Mouse (Mus musculus) right cerebral cortex, postnatal 25 days (tissue): ENCODE measurements around the gene Sumf1.

ENCODE experiments used
- DNase-seq: peaks from one replicate; pipeline ENCODE4 v3.0.0; 2022

Gene Sumf1

DNA sequence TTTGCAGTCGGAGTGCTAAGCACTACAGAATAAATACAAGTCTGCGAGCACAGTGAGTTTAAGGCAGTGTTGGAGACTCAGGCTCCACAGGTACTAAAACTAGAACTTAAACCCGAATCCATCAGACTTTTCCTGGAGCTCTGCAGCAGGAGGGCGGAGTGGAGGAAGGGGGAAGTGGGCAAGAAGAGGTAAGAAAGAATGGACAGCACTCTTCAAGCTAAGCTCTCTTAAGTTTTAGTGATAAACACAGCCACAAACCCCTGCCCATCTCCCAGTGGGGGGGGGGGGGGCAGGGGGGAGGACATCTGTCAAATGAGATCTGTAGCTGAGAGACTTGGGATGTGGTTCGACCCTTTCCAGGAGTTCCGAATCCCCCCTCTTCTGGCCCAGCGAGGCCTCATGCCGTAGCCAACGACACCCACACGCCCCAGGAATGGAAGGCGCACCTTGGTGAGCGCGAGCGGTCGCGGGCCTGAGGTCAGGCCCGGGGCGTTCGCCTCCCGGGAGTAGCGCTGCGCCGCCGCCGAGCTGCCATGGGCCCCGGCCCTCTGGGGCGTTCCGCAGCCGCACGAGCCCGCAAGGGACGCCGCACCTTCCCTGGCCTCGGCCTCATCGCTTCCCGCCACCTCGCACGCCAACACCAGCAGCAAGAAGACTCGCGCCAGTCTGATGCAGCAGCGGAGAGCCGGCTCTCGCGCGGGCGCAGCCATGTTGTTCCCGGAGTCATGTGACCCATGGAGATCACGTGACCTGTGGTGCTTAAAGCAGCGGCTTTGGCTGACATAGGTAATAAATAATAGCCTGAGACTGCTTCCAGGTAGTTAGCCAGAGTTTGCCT is at the start of gene Sumf1:
TSS of gene Sumf1 (minus strand) at position 736 of the 838 bp plus-strand sequence.
- DNase-seq = peak; percentile 91

DNA sequence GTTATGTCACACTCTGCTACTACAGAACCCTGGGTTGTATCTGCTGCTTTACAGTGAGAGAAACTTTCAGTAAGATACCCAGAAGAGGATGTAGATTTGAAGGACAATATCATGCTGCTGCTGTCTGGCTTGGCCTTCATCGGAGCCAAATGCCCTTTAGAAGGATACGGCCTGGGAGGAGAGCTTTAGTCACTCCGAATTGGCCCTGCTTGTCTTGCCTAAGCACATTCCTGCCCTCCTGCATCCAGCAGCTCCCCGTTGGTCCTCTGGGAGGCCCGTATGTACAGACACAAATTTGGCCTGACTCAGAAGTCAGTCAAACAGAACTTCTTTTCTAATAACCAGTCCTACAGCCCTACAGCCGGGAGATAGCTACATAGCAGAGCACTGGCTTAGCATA is 49.2 kb upstream of the Sumf1 start:
- no peak for DNase-seq

DNA sequence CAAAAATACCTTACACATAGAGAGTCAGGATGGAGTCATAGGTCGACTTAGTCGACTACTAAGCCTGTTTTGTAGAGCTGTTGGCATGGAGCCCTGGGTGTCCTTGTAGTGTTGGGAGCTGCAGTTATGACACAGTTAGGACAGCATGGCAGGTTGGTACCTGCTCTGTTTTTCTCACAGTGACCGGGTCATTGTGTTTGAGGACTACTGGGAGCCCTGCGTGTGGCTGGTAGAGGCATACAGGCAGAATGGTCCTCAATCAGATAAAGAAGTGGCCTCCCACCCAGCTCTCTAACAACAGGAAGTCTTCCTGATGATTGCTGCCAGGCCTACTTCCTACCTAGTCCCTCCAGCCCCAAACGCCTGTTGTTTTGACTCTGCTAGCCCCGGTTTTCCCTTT is 47.7 kb upstream of the Sumf1 start:
- DNase-seq = no peak

DNA sequence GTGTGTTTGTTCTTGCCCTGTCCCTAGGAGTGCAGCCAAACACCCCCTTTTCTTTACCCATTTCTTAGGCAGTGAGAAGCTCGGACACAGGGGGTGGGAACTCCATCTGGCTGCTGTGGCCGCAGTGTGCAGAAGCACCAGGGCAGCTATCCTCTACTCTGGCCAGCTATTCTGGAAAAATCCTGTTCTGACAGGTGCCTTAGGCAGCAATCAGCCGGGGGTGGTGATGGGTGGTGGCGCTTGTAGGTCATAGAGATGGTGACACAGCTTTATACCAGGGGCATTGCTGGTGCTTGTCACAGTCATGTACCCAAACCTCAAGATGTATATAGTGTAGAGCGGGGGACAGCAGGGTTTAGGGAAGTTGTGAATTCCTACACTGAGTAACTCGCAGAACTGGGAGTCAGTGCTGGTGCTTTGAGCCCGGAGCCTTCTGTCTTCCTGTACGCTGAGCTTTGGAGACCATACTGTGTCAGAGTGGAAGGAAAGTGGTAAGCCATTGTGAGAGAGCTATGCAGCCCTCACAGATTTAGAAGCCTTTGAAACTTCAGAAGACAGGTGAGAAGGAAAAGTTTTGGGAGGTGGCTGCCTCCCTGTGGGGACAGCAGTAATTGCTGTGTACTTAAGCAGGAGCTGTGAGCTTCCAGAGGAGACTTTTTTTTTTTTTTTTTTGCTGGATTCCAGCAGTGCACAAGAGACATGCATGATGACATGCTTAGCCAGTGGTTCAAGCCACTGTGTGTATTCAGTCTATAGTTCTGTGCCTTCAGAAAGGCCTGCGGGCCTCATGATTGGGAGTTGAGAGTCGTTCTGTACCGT is 46.7 kb upstream of the Sumf1 start:
- no peak for DNase-seq

DNA sequence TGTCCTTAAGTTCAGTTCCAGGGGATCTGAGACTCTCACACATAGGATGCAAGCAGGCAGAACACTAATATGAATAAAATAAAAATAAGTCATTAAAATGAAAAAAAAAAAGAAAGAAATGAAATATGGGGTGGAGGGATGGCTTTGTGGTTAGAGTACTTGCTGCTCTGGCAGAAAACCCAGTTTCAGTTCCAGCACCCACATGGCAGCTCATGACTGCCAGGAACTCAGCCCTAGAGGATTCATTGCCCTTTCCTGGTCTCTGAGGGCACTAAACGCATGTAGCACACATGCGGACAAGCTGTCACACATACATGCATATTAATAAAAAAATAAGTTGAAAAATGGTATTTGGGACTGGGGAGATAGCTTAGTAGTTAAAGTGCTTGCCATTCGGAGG is 45.2 kb upstream of the Sumf1 start:
- no peak for DNase-seq

DNA sequence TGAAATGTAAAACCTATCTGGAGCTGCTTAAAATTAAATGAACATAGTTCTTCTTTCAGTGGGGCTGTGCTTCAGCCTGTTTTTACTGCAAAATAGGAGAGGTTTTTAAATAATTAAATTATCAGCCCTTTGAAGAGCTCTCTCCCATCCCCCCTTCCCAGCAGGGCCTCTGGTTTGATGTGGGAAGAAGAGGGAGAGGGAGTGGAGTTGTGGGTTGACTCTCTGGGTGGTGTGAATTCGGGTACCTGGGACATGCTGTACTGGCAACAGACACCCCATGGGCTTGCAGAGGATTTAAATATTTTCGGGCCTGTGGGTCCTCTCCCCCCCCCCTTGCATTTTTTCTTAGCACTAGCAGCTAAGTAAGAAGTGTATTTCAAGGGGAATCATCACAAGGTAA is 43.2 kb upstream of the Sumf1 start:
- no peak for DNase-seq

DNA sequence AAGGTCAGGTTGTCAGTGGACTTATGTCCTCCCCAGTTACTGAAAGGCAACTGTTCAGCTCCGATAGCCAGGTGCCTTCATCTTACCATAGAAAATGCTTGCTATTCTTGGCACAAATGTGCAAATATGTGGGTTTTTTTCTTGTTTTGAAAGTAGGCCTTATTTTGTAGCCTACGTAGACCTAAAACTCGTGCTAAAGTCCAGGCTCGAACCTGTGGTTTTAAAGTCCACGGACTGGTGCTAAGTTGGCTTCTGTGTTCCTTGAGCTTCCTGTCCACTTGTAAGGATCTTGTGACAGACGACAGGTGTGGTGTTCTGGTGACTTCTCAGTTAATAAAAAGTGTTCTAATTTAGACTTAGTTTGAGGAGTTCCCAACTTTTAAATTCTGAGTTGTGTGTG is 42.7 kb upstream of the Sumf1 start:
- no peak for DNase-seq

DNA sequence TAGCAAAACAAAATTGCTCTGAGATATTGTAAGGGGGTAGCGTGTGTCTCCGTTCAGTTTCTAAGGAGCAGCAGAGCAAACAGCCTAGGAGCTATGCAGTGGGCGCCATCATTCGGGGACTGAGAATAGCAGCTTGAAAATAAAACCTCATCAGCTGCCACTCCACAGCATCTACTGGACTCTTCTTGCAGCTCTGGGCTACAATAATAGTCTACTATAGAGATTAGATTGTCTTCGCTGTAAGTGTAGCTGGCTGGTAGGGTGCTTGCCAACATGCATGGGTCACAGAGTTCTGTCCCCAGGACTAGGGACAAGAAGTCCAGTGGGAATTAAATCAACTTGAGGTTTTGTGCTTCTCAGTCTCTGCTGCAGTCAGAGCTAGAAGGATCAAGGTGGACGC is 42.1 kb upstream of the Sumf1 start:
- no peak for DNase-seq

DNA sequence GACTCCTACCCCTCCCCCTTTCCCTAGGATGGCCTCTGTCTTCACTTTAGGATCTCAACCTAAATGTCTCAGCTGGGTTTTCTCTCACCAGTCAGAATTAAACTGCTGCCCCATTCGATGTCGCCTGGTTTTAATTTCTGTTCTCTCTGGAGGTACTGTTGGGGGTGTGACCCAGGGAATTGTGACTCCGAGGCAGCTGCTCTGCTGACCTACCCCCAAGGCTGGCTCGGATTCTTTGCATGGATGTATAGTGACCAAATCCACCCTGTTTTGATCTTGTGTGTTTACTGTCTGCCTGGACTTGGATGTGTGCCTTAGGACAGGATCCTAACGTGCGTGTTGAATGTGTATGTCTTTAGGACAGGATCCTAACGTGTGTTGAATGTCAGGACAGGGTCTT is 40.8 kb upstream of the Sumf1 start:
- no peak for DNase-seq

DNA sequence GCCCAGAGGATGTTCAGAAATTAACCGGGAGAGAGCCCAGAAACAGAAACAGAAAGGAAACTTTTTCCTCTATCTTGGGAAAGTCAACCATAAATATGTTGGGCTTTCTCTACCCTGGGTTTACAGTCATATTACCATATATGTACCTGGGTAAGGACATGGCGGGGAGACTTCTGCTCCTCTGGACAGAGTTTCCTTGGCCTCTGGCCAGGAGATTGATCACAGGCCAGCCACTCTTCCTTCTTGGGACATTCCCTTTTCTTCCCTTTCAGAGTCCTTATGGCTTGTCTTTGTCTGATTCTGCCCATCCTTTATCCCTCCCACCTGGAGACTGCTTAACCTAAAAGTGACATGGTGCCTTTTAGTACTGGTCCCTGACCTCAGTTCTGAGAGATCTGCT is 39.6 kb upstream of the Sumf1 start:
- DNase-seq = no peak

DNA sequence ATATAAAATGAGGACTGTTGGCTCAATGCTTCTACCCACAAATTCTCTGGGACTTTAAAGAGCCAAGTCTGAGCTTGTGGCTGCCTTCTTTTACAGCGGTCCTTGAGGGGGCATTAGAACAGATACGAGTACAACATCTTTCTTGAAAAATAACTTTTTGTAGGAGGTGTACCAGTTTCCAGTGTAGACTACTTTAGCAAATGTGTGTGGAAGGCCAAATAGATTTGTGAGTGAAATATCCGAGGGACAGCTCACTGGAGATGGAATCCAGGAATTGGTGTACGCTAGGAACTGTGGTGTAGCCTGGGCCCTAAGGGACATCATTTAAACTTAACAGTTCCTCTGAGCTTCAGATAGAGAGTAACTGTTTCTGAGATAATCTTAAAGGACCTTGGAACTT is 39.0 kb upstream of the Sumf1 start:
- no peak for DNase-seq

DNA sequence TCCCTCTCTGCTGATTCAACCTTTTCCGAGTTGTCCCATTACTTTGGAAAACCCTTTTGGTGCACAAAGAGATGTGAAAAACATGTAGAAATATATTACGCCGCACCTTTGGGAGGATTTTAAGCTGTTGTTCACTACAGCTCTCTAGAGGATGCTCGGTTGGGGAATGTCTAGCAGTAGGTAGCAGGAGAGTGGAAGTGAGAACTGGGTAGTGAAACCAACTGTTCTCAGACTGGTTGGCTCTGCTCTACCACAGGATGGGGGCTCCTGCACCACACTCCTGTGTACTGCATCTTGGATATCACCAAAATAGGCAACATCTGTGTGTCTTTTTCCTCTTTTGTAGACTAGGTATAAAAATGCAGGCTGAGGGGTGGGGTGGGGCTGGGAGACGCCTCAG is 37.5 kb upstream of the Sumf1 start:
- no peak for DNase-seq

DNA sequence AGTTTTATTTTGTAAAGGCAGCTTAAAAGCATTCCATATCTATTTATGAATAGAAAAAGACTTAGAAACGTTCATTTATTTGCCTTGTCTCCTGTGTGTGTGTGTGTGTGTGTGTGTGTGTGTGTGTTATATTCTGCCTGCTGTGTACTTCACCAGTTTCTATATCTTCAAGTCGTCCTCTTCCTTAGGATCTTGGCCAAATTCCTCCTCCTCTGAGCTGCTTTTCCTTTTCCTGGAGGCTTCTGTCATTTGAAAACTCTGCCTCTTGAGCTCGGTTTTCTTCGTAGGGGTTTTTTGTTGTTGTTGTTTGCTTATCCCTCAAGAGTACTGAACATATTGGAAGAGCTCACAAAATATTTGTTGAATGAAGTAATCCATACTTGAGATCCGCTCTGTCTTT is 37.1 kb upstream of the Sumf1 start:
- no peak for DNase-seq

DNA sequence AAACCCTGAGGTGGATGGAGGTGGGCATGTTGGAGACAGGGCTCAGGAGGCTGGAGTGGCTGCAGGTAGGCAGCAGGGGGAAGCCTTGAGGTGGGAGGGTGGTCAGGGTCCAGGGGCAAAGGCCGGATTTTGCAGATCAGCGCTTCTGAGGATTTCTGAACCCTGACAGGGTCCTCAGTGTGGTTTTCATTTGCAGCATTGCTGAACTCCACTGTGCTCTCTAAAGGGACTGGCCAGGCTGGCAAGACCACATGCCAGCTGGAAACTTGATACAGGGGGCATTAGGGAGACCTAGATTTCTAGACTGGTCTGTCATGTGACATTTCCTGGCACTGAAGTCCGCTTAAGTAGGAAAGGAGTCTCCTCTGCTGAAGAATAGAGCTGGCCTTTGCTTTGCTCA is 32.6 kb upstream of the Sumf1 start:
- DNase-seq = no peak

DNA sequence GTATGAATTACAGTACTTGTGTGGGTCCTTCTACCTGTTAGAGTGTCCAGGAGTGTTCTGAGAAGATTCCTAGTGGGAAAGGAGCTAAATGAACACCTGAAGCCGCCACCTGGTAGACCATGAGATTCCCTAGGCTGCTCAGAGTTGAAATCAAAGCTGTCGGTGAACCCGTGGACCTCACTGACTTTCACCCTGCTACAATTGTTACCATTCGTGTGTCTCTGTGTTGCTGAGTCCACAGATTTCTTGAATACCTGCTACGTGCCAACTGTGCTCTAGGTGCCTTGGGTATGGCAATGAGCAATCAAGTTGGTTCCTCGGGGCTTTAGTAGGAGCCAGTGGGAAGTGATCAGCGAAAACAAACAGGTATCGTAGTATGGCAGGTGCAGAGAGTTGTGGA is 31.4 kb upstream of the Sumf1 start:
- no peak for DNase-seq

DNA sequence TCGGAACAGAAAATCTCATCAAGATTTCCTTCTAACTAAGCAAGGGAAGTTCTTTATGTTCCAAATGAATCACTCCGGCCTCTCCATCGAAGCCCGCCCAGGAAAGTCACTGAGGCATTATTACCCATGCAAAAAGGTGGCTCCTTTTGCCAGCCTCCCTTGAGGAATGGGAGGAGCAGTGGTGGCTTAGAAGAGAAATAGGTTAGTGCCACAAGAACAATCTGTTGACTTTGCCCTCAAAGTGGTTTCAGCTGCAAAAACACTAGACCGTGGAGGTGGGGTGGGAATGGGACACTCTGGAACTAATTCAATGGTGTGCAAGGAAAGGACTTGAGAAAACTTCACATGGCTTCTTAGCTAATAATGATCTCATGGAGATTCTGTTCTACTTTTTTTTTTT is 30.7 kb upstream of the Sumf1 start:
- DNase-seq = no peak

DNA sequence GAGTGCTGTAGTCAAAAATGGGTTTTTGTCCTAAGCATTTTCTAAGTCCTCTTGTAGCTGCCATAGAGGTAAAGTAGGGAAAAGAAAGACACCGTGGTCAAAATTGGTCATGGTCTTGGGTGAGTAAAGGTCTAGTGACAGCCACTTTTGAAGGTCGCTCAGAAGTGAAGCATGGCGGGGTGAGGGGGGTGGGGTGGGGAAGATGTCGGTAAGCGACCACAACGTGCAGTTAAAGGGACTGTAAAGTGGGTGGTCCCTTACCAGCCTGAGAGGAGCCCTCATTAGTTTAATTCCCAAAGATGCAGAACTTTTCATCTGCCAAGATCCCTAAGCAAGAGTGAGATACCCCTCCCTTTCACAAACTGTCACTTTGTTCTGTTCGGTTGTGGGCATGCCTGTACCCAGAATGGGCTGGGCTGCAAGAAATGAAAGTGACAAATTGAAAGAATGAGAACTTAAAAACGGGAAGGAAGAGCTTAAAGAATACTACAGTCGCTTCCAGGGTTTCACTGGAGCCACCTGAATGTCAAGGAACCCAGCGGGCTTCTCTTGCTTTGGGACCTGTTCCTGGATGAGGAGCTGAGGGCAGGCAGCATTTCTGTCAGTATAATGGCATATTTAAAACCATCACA is 29.0 kb upstream of the Sumf1 start:
- DNase-seq = no peak

DNA sequence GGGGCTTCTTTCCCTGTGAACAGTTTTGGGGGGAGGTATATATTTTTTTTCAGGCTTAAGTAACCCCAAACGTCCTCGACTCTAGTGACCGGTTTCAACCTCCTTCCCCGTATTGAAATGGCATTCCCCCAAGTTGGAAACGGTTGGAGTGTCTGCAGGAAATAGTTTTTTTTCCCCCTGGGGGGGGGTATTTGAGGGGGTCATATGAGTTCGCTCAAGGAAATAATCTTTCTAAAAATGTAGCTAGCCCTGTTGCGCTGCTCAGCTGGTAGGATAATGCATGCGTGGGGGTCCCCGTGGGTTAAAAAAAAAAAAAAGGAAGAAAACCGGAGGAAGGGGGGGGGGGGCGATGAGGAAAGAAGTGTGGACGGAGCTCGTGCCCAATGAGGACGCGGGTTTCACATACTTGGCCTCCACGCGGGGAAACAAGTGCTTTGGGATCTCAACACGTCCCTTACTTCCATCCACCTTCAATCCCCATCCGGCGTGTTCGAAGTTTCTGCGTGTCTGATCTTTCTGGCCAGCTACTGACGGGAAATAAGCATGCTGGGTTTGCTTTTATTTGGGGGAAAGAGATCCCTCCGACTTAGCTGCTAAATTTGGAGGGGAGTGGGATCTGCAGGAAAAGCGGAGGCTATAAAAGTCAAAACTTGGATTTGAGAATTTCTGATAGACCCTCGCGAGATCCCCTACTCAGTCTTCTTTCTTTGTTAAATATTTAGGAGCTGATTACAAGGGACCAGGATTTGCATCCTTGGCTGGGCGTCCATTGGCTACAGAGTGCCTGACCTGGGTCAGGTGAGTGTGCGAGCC is 28.3 kb upstream of the Sumf1 start:
- DNase-seq = peak; percentile 28

DNA sequence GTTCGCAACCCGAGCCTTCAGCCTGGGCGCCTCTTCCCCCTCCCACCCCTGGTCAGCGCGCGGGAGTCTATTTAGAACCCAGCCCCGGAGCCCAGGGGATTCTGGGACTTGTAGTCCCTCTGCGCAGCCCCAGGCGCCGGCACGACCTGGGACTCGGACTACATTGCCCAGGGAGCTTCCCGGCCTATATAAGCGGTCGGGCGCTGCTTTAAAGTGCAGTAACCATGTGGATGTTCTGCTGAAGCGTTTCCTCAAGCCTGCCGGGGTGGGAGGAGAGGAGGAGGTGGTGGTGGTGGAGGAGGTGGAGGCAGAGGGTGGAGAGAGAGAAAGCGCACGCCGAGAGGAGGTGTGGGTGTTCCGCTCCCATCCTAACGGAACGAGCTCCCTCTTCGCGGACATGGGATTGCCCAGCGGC is 27.5 kb upstream of the Sumf1 start, which contains the start of gene Itpr1:
TSS of gene Itpr1 (plus strand) at position 216 of the 415 bp plus-strand sequence.
- DNase-seq = peak; percentile 96

DNA sequence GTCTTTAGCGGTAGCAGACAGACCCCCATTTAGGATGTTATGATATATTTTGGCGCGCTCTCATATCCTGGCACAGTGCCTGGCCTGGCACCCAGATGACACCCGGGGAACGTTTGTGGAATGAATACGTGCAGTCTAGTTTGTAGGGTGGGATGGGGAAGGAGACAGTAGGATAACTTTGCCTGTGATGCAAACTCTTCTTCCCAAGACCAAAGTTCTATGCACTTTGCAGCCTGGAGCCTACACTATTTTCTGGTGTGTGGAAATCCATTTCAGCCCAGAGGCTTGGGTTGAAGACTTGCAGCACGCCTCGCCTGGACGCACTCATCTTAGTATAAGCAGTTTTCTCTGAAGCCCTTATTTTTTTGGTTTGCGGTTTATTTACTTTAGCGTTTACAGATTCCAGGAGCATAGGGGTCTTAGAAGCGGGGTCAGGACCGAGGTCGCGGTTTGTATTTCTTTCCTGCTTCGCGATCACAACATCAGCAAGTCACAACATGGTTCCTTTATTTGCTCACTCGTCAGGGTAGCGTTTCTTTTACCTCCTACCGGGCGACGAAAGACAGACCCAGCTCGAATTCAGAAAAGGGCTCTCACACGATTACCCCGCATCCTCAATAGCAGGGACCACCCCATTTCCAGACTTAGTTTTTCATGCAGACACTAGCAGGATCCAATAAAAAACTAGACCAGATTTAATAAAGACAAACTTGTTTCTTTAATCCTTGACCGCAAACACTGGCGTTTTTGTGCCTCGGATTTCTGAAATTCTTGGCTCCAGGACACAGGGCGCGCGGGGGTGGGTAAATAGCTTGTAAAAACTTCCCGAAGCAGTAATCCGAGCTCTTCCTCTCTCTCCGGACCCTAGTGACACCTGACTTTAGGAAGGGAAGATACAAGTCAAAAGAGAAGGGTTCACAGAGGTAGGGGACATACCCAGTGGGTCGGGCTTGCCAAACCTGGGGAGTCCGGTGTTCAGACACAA is 26.8 kb upstream of the Sumf1 start:
- no peak for DNase-seq

DNA sequence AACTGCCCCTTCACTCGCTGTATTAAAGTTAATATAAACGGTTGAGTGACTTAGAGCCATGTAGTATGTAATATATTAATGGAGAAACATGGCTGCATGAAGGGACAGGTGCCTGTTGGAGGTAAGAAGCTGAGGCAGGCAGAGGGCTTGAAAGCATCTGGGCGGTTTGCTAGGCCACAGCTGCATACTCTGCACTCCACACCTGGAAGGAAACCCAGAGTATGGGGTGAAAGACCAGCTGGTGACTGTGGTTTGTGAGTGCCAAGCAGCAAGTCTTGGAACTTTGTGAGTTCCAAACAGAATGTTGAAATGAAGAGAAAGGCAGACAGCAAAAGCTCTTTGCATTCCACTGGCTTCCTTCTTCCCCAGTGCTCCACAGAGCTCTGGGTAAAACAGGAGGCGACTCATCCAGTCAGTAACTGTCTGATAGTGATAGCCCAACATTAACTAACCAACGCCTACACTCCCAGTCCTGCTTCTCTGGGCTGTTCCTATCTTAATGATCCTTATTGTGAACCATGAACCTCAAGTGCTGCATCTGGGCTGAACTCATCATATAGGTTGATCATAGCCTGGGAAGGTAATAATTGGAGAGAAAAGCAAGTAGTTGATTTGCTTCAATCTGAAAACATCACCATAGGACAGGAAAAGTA is 21.7 kb upstream of the Sumf1 start:
- no peak for DNase-seq
